Comparison of ENCODE assay signal across 8 mouse cellular contexts in the genomic region with DNA sequence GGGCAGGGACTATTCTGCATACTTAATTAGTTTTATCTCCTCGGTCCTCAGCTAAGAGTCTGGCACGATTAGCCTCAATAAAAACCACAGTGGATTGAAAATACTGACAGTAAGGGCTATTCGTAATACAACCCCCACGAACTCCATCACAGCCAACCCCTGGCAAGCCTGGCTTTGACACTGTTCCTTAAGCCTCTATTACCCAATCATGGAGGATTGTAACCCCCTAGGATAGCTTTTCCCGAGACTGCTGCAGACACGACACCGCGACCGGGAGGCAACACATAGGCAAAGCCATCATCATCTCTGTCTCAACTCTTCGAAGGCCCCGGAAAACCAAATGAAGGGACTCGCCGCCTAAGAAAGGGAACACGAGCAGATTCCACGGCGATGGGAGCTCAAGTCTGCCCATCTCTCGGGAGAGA. TPM values are rescaled to one million over a fixed set of nuclear protein-coding genes. Genes with fewer than 3 reads are reported as not detected.
DNase-seq lines count a peak whose midpoint lies in the region; ATAC-seq and TF ChIP-seq lines count a peak whose summit lies in the region.

No protein-coding gene starts in this region.

- ATAC-seq in heart, embryonic 16.5 days (replicated peaks; ENCODE audit: extremely low read depth, insufficient read depth, low FRiP score), result no peak
- ATAC-seq in forebrain, embryonic 12.5 days (ENCODE audit: low FRiP score), result no peak
- no peak for ATAC-seq in liver, embryonic 13.5 days (ENCODE audit: low read depth)

- WGBS in heart, embryonic 16.5 days, result under 1% methylated on average over 17 of the region's 17 CpGs
- 1% methylated on average over 17 of the region's 17 CpGs for WGBS in forebrain, embryonic 12.5 days
- 0% methylated on average over 17 of the region's 17 CpGs for WGBS in liver, embryonic 13.5 days (ENCODE audit: insufficient replicate concordance)
- WGBS in small intestine, adult 2 months, result under 1% methylated on average over 17 of the region's 17 CpGs

- no peaks in the 10 kb centered on the region for H3K9me3 ChIP-seq in heart, embryonic 16.5 days (replicated peaks; ENCODE audit: control insufficient read depth, low read length)
- H3K9me3 ChIP-seq in forebrain, embryonic 12.5 days, result no peaks in the 10 kb centered on the region
- no peaks in the 10 kb centered on the region for H3K9me3 ChIP-seq in liver, embryonic 13.5 days (replicated peaks)

- H3K4me2 ChIP-seq in heart, embryonic 16.5 days (ENCODE audit: low read depth, low read length), result peak overlapping the region; percentile 71
- H3K4me2 ChIP-seq in forebrain, embryonic 12.5 days, result peak overlapping the region; percentile 80
- peak overlapping the region; percentile 88 for H3K4me2 ChIP-seq in liver, embryonic 13.5 days

- TF ChIP-seq POLR2A in small intestine, adult 2 months (IDR thresholded peaks at IDR 0.05; ENCODE audit: low read depth, low read length), result no peak

- peaks cover 8% of the 10 kb centered on the region for H3K4me1 ChIP-seq in heart, embryonic 16.5 days (ENCODE audit: control insufficient read depth, insufficient read depth, low read length)
- H3K4me1 ChIP-seq in forebrain, embryonic 12.5 days, result peaks cover 17% of the 10 kb centered on the region
- peaks cover 26% of the 10 kb centered on the region for H3K4me1 ChIP-seq in liver, embryonic 13.5 days (replicated peaks)
- no peaks in the 10 kb centered on the region for H3K4me1 ChIP-seq in small intestine, adult 2 months (ENCODE audit: control insufficient read depth, insufficient read depth, insufficient read length, low read length)

- no peak for TF ChIP-seq CTCF in small intestine, adult 2 months (IDR thresholded peaks at IDR 0.05; ENCODE audit: extremely low read depth, insufficient read length, insufficient replicate concordance, low read depth, low read length)

- DNase-seq in heart, adult 8-10 months (ENCODE audit: low spot score), result no peak
- DNase-seq in MEL-GATA-1-ER (ENCODE audit: extremely low read depth, low read depth), result peak; percentile 52
- peak; percentile 11 for DNase-seq in liver, embryonic 13.5 days
- no peak for DNase-seq in kidney, adult 18-20 months
- DNase-seq in adrenal gland, adult 2 months, result no peak

- peak overlapping the region; percentile 94 for H3K27ac ChIP-seq in heart, embryonic 16.5 days (ENCODE audit: low read length)
- peak overlapping the region; percentile 88 for H3K27ac ChIP-seq in forebrain, embryonic 12.5 days
- H3K27ac ChIP-seq in liver, embryonic 13.5 days, result peak overlapping the region; percentile 85
- H3K27ac ChIP-seq in small intestine, adult 2 months (ENCODE audit: insufficient read depth, low read depth, low read length), result peak overlapping the region; percentile 57

- peak overlapping the region; percentile 94 for H3K4me3 ChIP-seq in heart, embryonic 16.5 days (ENCODE audit: low read length)
- H3K4me3 ChIP-seq in forebrain, embryonic 12.5 days (replicated peaks), result peak overlapping the region; percentile 83
- peak overlapping the region; percentile 94 for H3K4me3 ChIP-seq in liver, embryonic 13.5 days (replicated peaks)
- peak overlapping the region; percentile 83 for H3K4me3 ChIP-seq in small intestine, adult 2 months (ENCODE audit: low read depth, low read length)

- peak overlapping the region; percentile 95 for H3K9ac ChIP-seq in heart, embryonic 16.5 days (ENCODE audit: low read length)
- peak overlapping the region; percentile 73 for H3K9ac ChIP-seq in forebrain, embryonic 12.5 days
- H3K9ac ChIP-seq in liver, embryonic 13.5 days, result peak overlapping the region; percentile 91

- H3K27me3 ChIP-seq in heart, embryonic 16.5 days (ENCODE audit: control insufficient read depth, insufficient read depth, low read length), result no peaks in the 10 kb centered on the region
- H3K27me3 ChIP-seq in forebrain, embryonic 12.5 days, result no peaks in the 10 kb centered on the region
- H3K27me3 ChIP-seq in liver, embryonic 13.5 days, result no peaks in the 10 kb centered on the region
- H3K27me3 ChIP-seq in small intestine, adult 2 months (ENCODE audit: control insufficient read depth, insufficient read depth, low read length), result no peaks in the 10 kb centered on the region

- H3K36me3 ChIP-seq in heart, embryonic 16.5 days (ENCODE audit: control insufficient read depth, insufficient read depth), result peaks cover 8% of the 10 kb centered on the region
- H3K36me3 ChIP-seq in forebrain, embryonic 12.5 days (replicated peaks), result peaks cover 16% of the 10 kb centered on the region
- peaks cover 18% of the 10 kb centered on the region for H3K36me3 ChIP-seq in liver, embryonic 13.5 days
- H3K36me3 ChIP-seq in small intestine, adult 2 months (ENCODE audit: control insufficient read depth, insufficient read depth, low read length), result peaks cover 8% of the 10 kb centered on the region

RNA-seq across cellular contexts. Expression of a gene that starts 0.6 kb away (rescaled TPM):
- polyA plus RNA-seq in heart, embryonic 16.5 days (2015; fragmentation: Nextera tagmentation; extraction: Ambion mirVana), result 90.0 and 99.9 TPM in 2 replicates
- 10 to 100 TPM; 39.1 to 52.9 (median 45.5) TPM for total RNA-seq in heart, adult 8-10 months (2022)
- polyA plus RNA-seq in forebrain, embryonic 12.5 days (2016; fragmentation: Nextera tagmentation; extraction: Ambion mirVana), result 130 and 136 TPM in 2 replicates
- 39.3 and 50.7 TPM in 2 replicates for polyA plus RNA-seq in liver, embryonic 13.5 days (2015; fragmentation: Nextera tagmentation; extraction: Ambion mirVana)
- 1.3 and 2.8 TPM in 2 replicates for polyA plus RNA-seq in small intestine, adult 2 months (2012; rRNA removed)
- total RNA-seq in adrenal gland, adult 2 months (2021), result 100 to 1,000 TPM; 103 to 108 TPM
- polyA plus RNA-seq in adrenal gland, adult 2 months (2012; rRNA removed), result 2.7 and 4.1 TPM in 2 replicates

RNA-seq across cellular contexts. Expression of a gene that starts 48.3 kb away (rescaled TPM):
- 11.0 and 13.4 TPM in 2 replicates for polyA plus RNA-seq in heart, embryonic 16.5 days (2015; fragmentation: Nextera tagmentation; extraction: Ambion mirVana)
- total RNA-seq in heart, adult 8-10 months (2022), result 10 to 100 TPM; 27.4 to 31.3 (median 29.2) TPM
- polyA plus RNA-seq in forebrain, embryonic 12.5 days (2016; fragmentation: Nextera tagmentation; extraction: Ambion mirVana), result 32.6 and 33.3 TPM in 2 replicates
- polyA plus RNA-seq in liver, embryonic 13.5 days (2015; fragmentation: Nextera tagmentation; extraction: Ambion mirVana), result 26.3 and 32.2 TPM in 2 replicates
- 1.9 and 2.3 TPM in 2 replicates for polyA plus RNA-seq in small intestine, adult 2 months (2012; rRNA removed)
- total RNA-seq in adrenal gland, adult 2 months (2021), result 10 to 100 TPM; 54.7 to 74.4 TPM
- 3.4 and 4.7 TPM in 2 replicates for polyA plus RNA-seq in adrenal gland, adult 2 months (2012; rRNA removed)

Comparison
In these comparisons a context has a peak if more than half of its experiments do, and no peak if none do; other contexts are left out.
1. DNase-seq: peak in MEL-GATA-1-ER (single experiment) and liver, embryonic 13.5 days (single experiment); none in heart, adult 8-10 months (single experiment), kidney, adult 18-20 months (single experiment) and adrenal gland, adult 2 months (single experiment).
2. Peak in every context shown above with its lines, with median percentiles within 50 percentile points of each other: H3K27ac ChIP-seq, H3K4me2 ChIP-seq, H3K4me3 ChIP-seq and H3K9ac ChIP-seq.